Mouse (Mus musculus) megakaryocyte, embryonic 14.5 days (primary cell): ENCODE results near the gene Hspa1l. TPM values are rescaled to one million over a fixed set of nuclear protein-coding genes. Genes with fewer than 3 reads are reported as not detected.
"Not testable (repeated sequence)": the region's sequence is repeated elsewhere in the genome, so short reads cannot be mapped to it uniquely, and the experiment has no call there.

Experiments used
- H3K27me3 ChIP-seq: replicated peaks from 2 replicates; pipeline ENCODE3; 2012; ENCODE audit warnings: inconsistent platforms
- H3K36me3 ChIP-seq: replicated peaks from 2 replicates; pipeline ENCODE3; 2012; ENCODE audit warnings: low read length, inconsistent platforms, mixed read lengths
- H3K4me1 ChIP-seq: 2 replicates; pipeline ENCODE4 v1.6.1; 2012; ENCODE audit warnings: inconsistent platforms
- H3K4me3 ChIP-seq: replicated peaks from 2 replicates; pipeline ENCODE3; 2012; ENCODE audit warnings: moderate library complexity, mild to moderate bottlenecking, inconsistent platforms
- H3K9me3 ChIP-seq: 2 replicates; pipeline ENCODE4 v1.6.1; 2012; ENCODE audit warnings: inconsistent platforms
- FLI1 ChIP-seq: IDR thresholded peaks from 2 replicates; pipeline ENCODE4 v1.6.1; 2012; ENCODE audit warnings: low read length, inconsistent platforms, mixed read lengths
- GATA1 ChIP-seq: IDR thresholded peaks from 3 replicates; pipeline ENCODE4 v1.6.1; 2012; ENCODE audit warnings: mixed read lengths, low read length, inconsistent platforms, borderline replicate concordance
- polyA plus RNA-seq: library from polyadenylated mRNA; stranded (reverse); fragments of >175 nt; gene quantifications from 2 replicates; pipeline ENCODE4 v1.2.3, GENCODE M21; 2012; ENCODE audit warnings: low replicate concordance; ENCODE audit not compliant: insufficient read depth

Gene Hspa1l
- polyA plus RNA-seq, 1 experiment = not detected

- H3K36me3 ChIP-seq = no peaks in the 10 kb centered on the region
These were observed 4.5 kb downstream of the Hspa1l start for GRCm38 (mm10) chr17:34977000-34977399.

GRCm38 (mm10) chr17:34978239-34978638 lies 5.7 kb downstream of the Hspa1l start:
- peaks cover 22% of the 10 kb centered on the region for H3K4me1 ChIP-seq
- H3K27me3 ChIP-seq = peaks cover 20% of the 10 kb centered on the region
- no peaks in the 10 kb centered on the region for H3K36me3 ChIP-seq
- H3K9me3 ChIP-seq = no peaks in the 10 kb centered on the region
- no peak for TF ChIP-seq FLI1
- H3K4me3 ChIP-seq = no peak overlapping the region

More at GRCm38 (mm10) chr17:34977000-34977399, 4.5 kb downstream of the Hspa1l start:
- H3K9me3 ChIP-seq = no peaks in the 10 kb centered on the region
- peaks cover 30% of the 10 kb centered on the region for H3K27me3 ChIP-seq
- H3K4me3 ChIP-seq = no peak overlapping the region
- TF ChIP-seq FLI1 (no peak), GATA1 (no peak)
- H3K4me1 ChIP-seq = peaks cover 19% of the 10 kb centered on the region

GRCm38 (mm10) chr17:34979631-34980030 lies 7.1 kb downstream of the Hspa1l start:
- no peak for TF ChIP-seq FLI1
- TF ChIP-seq GATA1 = no peak
- Histone ChIP-seq H3K9me3 (no peaks in the 10 kb centered on the region), H3K36me3 (peaks cover 2% of the 10 kb centered on the region), H3K4me3 (no peak overlapping the region), H3K27me3 (peaks cover 8% of the 10 kb centered on the region), H3K4me1 (peaks cover 29% of the 10 kb centered on the region)

- Histone ChIP-seq H3K9me3 (no peaks in the 10 kb centered on the region), H3K36me3 (peaks cover 13% of the 10 kb centered on the region), H3K27me3 (peaks cover 4% of the 10 kb centered on the region), H3K4me3 (peak overlapping the region; percentile 97), H3K4me1 (peaks cover 36% of the 10 kb centered on the region)
- no peak for TF ChIP-seq GATA1
- TF ChIP-seq FLI1 = no peak
These were observed 8.2 kb downstream of the Hspa1l start for GRCm38 (mm10) chr17:34980655-34981054.

GRCm38 (mm10) chr17:34981690-34982180 lies 9.2 kb downstream of the Hspa1l start, which contains the start of gene Lsm2:
Gene Lsm2 (plus strand): TSS chr17:34981862.
- Histone ChIP-seq H3K4me3 (peak within 1 kb of the TSS; percentile 97), H3K4me1 (peaks cover 30% of the 10 kb centered on the region), H3K9me3 (no peaks in the 10 kb centered on the region), H3K27me3 (peaks cover 4% of the 10 kb centered on the region), H3K36me3 (peaks cover 23% of the 10 kb centered on the region)
- peak; percentile 73 for TF ChIP-seq FLI1
- TF ChIP-seq GATA1 = no peak

GRCm38 (mm10) chr17:34982328-34982727 lies 9.8 kb downstream of the Hspa1l start:
- peaks cover 26% of the 10 kb centered on the region for H3K36me3 ChIP-seq
- no peaks in the 10 kb centered on the region for H3K9me3 ChIP-seq

GRCm38 (mm10) chr17:34984218-34984617 lies 11.7 kb downstream of the Hspa1l start:
- Histone ChIP-seq H3K4me3 (no peak overlapping the region), H3K9me3 (no peaks in the 10 kb centered on the region), H3K36me3 (peaks cover 34% of the 10 kb centered on the region), H3K4me1 (peaks cover 30% of the 10 kb centered on the region), H3K27me3 (no peaks in the 10 kb centered on the region)
- TF ChIP-seq FLI1 = no peak
- TF ChIP-seq GATA1 = no peak

More at GRCm38 (mm10) chr17:34982328-34982727, 9.8 kb downstream of the Hspa1l start:
- Histone ChIP-seq H3K4me1 (peaks cover 30% of the 10 kb centered on the region), H3K27me3 (peaks cover 3% of the 10 kb centered on the region), H3K4me3 (peak overlapping the region; percentile 97)
- TF ChIP-seq FLI1 = no peak
- TF ChIP-seq GATA1 = no peak

GRCm38 (mm10) chr17:34994751-34995150 lies 22.2 kb downstream of the Hspa1l start:
- Histone ChIP-seq H3K9me3 (no peaks in the 10 kb centered on the region), H3K4me3 (no peak overlapping the region), H3K36me3 (peaks cover 49% of the 10 kb centered on the region), H3K27me3 (no peaks in the 10 kb centered on the region), H3K4me1 (peaks cover 43% of the 10 kb centered on the region)
- TF ChIP-seq FLI1 = no peak
- TF ChIP-seq GATA1 = no peak

GRCm38 (mm10) chr17:34995192-34995591 lies 22.7 kb downstream of the Hspa1l start:
- peaks cover 49% of the 10 kb centered on the region for H3K36me3 ChIP-seq
- H3K4me3 ChIP-seq, H3K9me3 ChIP-seq, H3K27me3 ChIP-seq: not testable (repeated sequence)
- peaks cover 46% of the 10 kb centered on the region for H3K4me1 ChIP-seq

- Histone ChIP-seq H3K36me3 (peaks cover 43% of the 10 kb centered on the region), H3K4me1 (peaks cover 44% of the 10 kb centered on the region)
- not testable (repeated sequence) for H3K4me3 ChIP-seq, H3K27me3 ChIP-seq, H3K9me3 ChIP-seq
These were observed 23.4 kb downstream of the Hspa1l start for GRCm38 (mm10) chr17:34995927-34996326.

GRCm38 (mm10) chr17:34996411-34997141 lies 24.1 kb downstream of the Hspa1l start:
- TF ChIP-seq GATA1 (no peak), FLI1 (no peak)
- H3K4me3 ChIP-seq = peak overlapping the region; percentile 39
- no peaks in the 10 kb centered on the region for H3K9me3 ChIP-seq
- peaks cover 43% of the 10 kb centered on the region for H3K4me1 ChIP-seq
- H3K27me3 ChIP-seq = no peaks in the 10 kb centered on the region
- H3K36me3 ChIP-seq = peaks cover 37% of the 10 kb centered on the region
